Mouse (Mus musculus) thymus, postnatal 0 days (tissue): ENCODE measurements at regions not wholly inside any gene's neighbourhood (a gene's known extent, or its start where the extent isn't known, plus 50 kb on each side); places are given as distances from the start of the nearest gene placed in this dataset.

ENCODE experiments used
- DNase-seq: peaks from one replicate; pipeline ENCODE4 v3.0.0-alpha.2; 2015; ENCODE audit warnings: low spot score

DNA sequence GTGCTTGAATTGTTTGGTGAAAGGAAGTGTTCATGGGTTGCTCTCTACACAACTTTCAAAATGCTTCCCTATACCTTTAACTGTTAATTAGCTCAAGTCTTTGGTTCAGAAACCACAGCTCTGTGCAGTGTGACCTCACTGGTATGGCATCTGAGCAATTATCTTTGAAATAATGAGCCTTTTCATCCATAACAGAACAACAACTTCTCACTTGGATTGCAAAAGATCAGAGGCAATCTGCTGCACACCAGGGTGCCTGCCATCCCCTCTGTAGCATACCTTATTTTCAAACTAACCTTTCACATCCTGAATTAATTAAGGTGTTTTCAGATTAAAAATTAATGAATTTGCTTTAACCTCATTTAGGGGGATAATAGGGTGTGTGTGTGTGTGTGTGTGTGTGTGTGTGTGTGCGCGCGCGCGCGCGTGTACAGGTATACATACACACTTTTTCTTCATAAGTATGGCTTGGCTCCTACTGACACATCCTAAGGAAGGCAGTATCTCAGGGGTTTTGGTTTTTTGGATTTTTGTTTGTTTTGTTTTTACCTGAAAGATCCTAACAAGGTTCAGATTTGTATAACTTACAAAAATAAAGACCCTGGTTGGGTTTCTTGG lies 493.8 kb downstream of the Rapgef2 start:
- DNase-seq, result no peak

DNA sequence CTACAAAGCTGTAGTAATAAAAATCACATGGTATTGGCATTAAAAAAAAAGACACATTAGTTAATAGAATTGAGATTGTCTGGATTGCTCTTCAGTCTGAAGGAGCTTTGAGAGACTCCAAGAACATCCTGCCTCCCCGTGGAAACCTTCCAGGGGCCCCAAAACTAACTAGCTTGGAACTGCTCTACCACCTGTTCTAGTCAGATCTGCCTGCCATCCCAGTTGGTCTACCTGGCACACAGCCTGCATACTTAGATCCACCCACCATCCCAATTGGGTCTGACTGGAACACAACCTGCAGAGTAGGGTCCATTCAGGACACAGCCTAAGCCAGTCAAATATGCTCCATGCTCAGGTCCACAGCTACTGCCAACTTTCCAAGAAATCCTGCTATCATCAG lies 503.6 kb downstream of the Rapgef2 start:
- no peak for DNase-seq

DNA sequence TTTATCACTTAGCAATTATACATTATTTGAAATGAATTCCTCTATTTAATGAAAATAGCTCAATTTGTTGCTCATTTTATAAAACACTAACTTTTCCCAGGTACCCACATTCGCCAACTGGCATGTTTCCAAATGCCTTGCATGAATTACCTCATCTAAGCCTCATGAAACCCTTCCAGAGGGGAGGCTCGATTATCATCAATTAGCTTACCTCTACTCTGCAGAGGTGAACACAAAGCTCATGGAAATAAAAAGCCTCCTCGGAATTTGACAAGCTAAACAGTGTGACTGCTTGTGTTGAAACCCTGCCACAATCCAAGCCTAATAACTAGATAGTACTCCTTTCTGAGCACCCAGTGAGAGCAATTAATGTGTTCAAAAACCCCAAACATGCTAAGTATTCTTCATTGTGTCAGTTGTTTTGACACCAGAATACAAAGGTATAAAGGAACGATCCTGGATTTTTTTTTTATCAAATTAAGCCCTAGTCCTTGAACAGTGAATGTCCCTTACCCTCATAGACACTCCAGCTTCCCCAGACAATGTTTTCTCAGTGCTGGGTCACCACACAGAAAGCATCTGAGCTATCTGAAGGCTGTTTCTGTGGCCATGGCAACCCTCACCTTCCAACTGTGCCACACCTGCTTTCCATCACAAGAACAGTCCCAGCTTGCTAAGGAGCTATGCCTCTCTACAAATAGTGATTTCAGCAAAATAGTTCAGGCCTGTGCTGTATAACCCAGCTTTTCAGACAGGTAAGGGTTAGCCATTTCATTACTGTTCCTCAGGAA lies 530.4 kb downstream of the Rapgef2 start:
- no peak for DNase-seq

DNA sequence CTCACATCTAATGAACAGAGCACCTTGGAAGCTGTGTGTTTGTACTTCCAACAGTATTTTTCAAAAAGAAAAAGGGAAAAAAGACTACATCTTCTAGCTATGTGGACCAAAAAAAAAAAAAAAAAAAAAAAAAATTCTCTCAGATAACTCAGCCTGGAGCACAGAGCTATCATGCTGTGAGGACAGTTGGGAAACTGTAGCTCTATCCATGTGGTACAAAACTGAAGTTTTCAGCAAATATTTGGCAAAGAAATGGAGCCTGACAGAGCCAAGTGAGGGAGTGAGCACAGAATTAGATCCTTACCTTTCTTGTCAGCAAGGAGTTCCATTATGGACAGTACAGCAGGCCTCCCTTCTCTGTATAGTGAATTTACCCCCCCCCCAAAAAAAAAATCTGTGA lies 550.2 kb downstream of the Rapgef2 start:
- no peak for DNase-seq

DNA sequence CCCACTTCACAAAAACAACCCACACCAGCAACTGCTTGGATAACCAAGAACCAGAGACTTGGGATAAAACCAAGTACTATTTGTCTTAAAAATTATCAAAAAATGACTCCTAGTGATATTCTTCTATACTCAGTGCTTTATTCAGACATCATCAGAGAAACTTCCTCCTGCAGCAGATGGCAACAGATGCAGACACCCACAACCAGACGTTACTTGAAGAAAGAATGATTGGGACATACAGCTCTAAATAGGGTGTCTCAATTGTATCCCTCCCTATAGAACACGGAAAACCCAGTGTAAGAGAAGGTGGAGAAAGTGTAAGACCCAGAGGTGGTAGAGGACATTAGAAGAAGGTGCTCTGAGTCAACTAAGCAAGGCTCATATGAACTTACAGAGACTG lies 569.6 kb downstream of the Rapgef2 start:
- no peak for DNase-seq

DNA sequence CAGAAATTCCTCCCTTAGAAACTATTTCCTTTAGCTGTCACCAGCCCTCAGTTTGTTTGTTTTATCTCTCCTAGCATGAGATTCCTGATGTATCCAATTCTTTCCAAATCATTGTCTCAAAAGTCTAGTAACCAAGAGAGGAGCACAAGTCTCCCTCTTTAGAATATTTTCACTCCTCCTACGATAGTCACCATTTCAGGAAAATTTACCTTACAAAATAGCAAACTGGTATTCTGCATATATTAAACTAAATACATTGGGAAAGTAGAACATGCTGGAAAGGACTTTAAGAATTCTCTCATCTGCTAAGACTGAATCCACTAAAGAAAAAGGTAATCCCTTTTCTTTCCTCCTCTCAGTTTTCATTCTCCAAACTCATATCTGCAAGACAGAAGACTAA lies 578.6 kb downstream of the Rapgef2 start:
- DNase-seq, result no peak

DNA sequence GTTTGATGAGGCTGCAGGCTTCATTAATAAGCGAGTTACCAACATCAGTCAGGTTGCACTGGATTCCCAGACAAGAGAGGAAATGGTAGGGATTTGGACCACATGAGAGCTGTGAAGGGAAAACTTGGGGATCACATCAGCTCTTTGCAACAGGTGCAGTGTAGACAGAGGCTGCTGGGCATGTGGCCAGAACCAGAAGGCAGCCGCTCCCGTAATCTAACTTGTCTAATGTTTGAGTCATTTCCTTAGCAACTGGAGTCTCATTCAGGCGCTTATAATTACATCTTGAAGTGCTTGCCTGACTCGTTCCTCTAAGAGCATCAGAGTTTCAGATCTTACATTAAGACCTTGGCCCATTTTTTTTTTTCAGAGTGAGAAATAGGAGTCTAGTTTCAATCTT lies 587.4 kb downstream of the Rapgef2 start:
- DNase-seq, result no peak

DNA sequence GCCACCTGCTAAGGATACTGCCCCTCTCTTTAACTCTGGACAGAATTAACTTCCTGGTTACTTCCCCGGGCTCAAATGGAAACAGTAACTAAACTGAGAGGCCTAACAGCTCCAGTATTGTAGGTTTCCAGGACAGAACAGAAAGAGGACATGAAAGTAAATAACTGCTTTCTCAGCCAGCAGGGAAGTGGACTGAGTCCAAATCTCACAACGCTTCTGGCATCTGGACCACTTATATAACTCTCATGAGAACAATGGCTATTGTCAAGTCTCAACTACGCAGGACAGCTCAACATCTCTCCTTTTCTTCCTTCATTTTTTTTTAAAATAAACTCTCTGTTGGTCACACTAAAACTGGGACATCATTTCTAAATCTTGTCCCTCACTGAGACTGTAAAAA lies 594.8 kb downstream of the Rapgef2 start:
- DNase-seq, result no peak

DNA sequence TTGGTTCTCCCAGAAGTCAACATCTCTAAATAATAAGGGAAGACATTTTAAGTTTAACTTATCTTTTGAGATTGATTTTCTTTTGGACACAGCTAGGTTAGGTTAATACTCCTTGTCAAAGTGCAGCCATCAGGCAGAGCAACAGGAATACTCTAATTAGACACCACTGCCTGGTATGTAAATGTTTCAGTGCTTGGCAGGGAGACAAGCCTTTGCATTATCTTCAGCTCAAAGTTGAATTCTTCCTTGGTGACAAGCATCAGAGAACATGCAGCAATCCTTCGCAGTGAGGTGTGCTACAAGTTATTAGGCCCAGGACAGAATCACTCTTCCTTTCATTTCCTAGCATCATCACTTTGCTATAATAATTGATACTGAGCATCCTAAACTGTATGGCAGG lies 608.7 kb downstream of the Rapgef2 start:
- DNase-seq, result no peak

DNA sequence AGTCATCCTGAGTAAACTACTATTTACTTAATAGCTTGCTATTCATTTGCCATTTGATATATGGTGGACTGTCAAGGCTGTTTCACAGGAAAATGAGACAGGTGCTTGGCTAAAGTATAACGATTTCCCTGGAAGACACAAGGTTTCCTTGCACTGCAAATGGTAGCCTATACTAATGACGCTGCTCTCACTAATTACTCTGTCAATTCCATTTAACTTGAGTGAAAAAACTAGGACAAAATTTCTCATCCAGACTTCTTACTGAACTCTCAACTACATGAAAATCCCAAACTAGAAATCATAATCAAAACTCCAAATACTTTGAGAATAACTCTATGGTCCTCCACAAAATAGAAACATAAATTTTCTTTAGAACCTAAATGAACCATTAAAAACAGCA lies 609.5 kb downstream of the Rapgef2 start:
- DNase-seq, result no peak

DNA sequence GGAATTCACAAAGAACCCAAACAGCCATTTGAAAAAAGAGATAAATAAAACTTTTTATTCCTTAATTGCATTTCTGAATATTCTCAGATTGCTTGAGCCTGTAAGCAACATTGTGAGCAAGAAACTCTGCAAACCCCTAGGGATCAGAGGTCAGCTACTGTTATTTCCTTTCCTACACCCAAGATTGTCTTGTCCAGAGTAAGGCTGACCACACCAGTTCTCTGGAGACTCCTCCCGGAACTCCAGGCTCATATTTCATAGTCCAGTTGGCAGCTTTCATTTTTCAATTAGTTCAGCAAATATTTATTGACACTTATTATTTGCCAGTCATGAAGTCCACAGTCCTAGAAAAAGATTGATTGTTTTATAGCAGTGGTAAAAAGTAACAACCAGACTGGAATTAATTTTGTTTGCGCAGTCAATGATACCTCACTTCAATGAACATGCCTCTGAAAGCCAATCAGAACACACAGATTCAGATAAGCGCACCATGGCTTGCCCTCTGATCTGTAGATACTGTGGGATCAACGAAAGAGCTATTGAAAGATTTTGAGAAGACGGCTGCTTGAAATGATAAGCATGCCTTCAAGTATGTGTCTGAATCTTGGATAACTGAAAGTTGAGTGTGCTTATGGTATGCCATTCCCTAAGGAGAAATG lies 611.7 kb downstream of the Rapgef2 start:
- no peak for DNase-seq

DNA sequence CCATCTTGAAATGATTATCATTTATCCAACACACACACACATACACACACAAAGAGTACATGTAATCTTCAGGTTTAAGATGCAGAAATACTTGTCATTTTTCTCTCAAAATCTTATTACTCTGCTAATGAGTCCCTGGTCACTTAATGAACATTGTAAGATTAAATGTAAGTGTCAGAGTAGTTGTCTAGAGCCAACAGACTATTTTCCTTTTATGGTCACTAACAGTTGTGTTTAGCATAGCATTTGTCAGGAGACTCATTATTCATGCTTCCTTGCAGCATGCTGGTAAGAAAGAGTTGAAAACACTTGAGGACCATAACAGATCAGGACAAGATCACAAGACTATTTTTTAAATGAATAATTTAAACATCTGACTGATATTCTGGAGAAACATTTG lies 618.3 kb downstream of the Rapgef2 start:
- DNase-seq, result no peak

DNA sequence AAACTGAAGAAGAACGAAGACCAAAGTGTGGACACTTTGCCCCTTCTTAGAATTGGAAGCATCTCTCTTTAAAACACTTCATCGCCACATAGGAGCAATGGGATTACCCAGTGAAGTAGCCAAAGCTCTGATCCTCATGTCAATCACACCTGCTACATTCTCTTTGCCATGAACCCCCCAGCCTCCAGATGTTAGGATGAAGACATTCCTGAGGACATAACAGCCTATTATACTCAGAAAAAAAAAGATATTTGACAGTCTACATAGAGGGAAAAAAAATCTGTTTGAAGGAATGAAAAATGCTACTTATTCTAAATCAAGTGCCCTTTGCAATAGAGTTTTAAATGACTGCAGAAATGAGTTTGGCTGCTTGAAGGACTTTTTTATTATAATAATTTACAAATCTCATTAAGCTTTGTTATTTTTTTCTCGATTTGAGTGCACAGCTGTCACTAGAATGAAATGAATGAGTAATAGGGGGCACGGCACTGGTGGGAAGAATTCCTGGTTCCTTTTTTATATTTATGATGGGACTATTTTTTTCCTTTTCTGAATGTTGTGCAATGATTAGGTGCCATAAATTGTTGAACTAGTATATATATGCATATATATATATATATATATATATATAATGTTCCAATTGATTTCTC lies 618.8 kb downstream of the Rapgef2 start:
- DNase-seq, result no peak

DNA sequence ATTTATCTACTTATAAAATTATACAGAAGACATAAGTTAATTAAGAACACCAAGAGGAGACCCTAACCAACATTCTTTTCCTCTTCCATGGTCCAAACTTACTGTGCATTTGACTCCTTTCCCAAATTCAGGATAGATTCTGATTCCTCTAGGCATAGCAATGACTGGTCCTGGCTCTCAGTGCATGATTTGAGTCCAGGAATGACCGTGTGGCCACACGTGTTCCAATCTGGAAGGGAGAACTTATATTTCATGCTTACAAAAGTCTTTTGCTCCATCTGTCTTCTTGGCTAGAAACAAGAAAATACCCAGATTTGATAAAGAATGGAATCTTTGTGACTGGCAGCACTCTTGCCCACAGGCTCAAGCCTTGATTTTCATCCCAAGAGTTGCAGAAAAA lies 638.2 kb downstream of the Rapgef2 start:
- no peak for DNase-seq

DNA sequence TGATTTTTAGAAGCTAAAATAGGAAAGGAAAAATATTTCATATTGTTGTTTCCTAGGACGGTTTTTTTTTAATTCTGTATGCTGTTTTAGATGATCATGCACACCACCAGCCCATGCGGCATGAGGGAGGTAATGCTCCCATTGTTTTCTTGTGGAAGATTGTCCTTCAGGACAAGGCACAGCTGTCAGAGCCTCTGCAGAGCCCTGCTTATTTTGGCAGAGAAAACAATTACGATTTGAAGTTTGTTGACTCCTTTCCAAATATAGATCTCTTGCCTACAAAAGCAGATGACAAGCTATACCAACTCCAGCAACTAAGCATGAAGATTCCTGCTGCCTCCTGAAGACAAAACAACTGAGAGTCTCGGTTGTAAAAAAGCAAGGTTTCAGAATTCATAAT lies 650.9 kb downstream of the Rapgef2 start:
- no peak for DNase-seq

DNA sequence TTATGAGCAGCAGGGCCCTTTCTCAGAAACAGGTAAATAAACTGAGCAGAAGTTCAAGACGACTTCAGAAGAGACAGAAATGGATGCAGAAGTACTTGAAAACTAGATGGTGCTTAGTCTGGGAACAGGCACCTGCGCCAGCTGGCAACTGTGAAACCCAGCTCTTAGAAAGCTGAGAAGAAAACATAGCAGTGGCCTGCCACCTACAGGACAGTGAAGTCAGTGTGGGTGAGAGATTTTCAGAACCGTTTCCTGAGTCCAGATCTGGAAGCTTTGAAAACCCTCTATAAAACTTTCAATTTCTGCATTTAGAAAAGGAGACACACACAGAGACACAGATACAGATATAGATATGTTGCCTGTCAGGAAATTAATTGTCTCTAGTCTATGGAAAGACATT lies 667.4 kb downstream of the Rapgef2 start:
- no peak for DNase-seq

DNA sequence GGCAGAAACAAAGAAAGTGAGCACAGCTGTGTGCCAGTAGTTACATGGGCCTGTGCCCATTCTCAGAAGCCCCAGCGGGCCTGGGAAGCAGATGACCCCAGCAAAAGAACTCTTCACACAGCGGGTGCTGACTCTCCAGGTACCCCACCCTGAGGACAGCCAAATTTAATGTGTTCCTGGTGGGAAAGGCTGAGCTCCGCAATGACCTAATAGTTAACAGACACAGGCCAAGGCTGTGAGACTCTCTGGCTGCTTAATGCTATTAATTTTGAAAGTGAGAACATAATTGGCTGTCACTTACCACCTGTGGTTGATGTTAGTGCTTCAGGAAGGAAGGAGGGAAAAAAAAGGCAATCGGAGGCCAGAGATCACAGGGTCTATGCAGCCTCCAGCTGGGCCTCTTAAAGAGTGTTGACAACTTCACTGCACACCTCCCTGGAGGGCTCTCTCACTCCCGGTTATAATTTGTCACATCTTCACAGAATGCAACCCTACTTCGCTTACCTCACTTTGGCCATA lies 691.5 kb downstream of the Rapgef2 start:
- no peak for DNase-seq

DNA sequence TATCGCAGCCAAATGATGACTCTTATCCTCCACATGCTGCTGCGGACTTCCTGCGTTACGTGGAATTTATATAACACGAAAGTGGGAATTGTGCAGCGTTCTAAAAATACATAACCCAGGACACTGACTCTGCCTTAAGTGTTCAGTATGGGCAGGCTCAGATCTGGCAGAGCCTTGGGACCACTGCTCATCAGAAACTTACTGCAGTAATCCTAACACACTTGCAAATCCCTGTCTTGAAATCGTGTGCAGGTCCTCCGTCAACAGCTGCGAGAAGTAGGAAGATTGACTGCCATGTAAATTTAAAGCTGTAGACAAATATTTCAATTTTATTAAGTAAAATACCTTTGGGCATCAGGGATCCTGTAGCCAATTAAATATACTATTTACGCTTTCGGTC lies 692.0 kb downstream of the Rapgef2 start:
- DNase-seq, result no peak

DNA sequence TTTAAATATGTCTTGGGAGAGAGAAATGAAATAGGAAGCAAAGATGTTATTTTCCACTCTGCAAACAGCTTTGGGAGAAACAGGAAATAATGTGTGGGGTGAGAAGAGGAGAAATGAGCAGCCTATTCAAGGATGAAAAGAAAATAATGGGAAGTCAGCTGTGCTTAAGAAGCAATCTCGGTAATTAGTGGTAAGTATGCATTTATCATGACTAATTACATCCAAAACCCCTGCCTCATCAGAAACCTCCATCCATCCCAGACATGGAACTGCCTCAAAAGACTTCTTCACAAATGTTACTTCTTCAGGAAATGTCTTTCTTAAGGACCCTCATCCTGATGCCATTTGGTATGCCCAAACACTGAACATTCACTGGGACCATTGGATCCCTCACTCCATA lies 699.7 kb downstream of the Rapgef2 start:
- no peak for DNase-seq

DNA sequence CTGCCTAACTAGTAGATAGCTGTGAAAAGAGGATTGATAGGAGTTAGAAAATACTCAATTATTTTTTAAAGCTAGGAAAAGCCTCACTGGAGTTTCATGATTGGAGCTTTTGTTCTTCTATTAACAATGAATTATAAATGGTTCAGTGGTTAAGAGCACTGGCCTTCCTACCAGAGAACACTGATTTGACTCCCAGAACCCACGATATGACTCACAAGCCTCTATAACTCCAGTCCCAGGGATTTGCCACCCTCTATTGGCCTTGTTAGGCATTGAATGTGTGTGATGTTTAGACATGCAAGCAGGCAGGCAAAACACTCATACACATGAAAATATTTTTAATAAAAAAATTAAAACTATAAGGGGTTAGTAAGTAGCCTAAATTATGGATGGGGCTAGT lies 704.4 kb downstream of the Rapgef2 start:
- DNase-seq, result no peak

DNA sequence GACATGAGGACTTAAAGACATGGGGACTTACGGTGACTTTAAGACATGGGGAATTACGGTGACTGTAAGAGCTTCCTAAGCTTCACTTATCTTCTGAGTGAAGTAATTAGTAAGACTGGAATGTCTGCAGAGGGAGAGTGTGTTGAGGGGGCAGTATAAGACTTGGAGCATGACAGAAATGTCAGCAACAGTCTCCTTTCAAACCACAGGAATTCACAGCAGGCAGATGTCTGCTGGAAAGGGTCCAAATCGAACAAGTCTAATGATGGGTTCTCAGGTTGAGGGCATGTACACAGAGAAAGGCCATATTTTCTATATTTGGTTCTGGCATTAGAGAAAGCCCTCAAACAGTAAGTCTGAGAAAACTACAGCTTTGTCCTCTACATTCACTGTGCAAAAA lies 705.2 kb downstream of the Rapgef2 start:
- no peak for DNase-seq
